Mouse (Mus musculus) heart, adult 2 months (tissue): Measurements from ENCODE around the gene Defa34. TPM values are rescaled to one million over a fixed set of nuclear protein-coding genes. Genes with fewer than 3 reads are reported as not detected.
"Not testable (repeated sequence)": the region's sequence is repeated elsewhere in the genome, so short reads cannot be mapped to it uniquely, and the experiment has no call there.

Experiments
- DNase-seq, 2 experiments: peaks; one replicate each; pipeline ENCODE4 v3.0.0; 2021
- H3K27ac ChIP-seq: fragments of 200-600 bp; 2 replicates; pipeline ENCODE4 v1.8.1; 2022
- H3K27me3 ChIP-seq: fragments of 200-500 bp; 2 replicates; pipeline ENCODE4 v1.6.1; 2012; ENCODE audit warnings: mild to moderate bottlenecking, low read length, inconsistent platforms, mixed read lengths; ENCODE audit not compliant: control insufficient read depth, insufficient read depth
- H3K36me3 ChIP-seq: fragments of 200-500 bp; 2 replicates; pipeline ENCODE4 v1.6.1; 2012; ENCODE audit warnings: low read length, inconsistent platforms; ENCODE audit not compliant: control insufficient read depth, insufficient read depth
- H3K4me1 ChIP-seq: fragments of 200-500 bp; 2 replicates; pipeline ENCODE4 v1.6.1; 2011; ENCODE audit warnings: low read length; ENCODE audit not compliant: control insufficient read depth, insufficient read depth
- H3K4me3 ChIP-seq: fragments of 200-600 bp; 2 replicates; pipeline ENCODE4 v1.8.1; 2022
- H3K79me2 ChIP-seq: fragments of 200-500 bp; replicated peaks from 2 replicates; pipeline ENCODE4 v1.6.1; 2012; ENCODE audit warnings: mild to moderate bottlenecking, inconsistent platforms, low read length, moderate library complexity, mixed read lengths; ENCODE audit not compliant: control insufficient read depth, insufficient read depth
- H3K9ac ChIP-seq: fragments of 200-500 bp; 2 replicates; pipeline ENCODE4 v1.6.1; 2012; ENCODE audit warnings: low read depth, mild to moderate bottlenecking, control low read depth, inconsistent platforms, low read length, mixed read lengths
- WGBS: fragments of 180-500 bp; shearing (Covaris S2); methylation state at CpG from one replicate; pipeline ENCODE4 v1.1.7; 2018; 5-methylcytosine and 5-hydroxymethylcytosine counted together
- intact Hi-C: fragments of 180-260 bp; cut with DNase I; formaldehyde crosslinking; loops from one replicate; pipeline ENCODE4 v1.15.1; 2025
- long read RNA-seq: library from polyadenylated mRNA; stranded (forward); transcript quantifications from one replicate; pipeline ENCODE4 v2.0.0, GENCODE M21; 2021
- polyA plus RNA-seq: library from polyadenylated mRNA; depleted of rRNA; stranded (reverse); fragments of >200 nt; gene quantifications from 2 replicates; pipeline ENCODE4 v1.2.3, GENCODE M21; 2012; rRNA removed
- total RNA-seq, 2 experiments: library from RNA; stranded (reverse); gene quantifications; 2 replicates each; pipeline ENCODE4 v1.2.3; 2021

The Defa34 gene
- not detected for total RNA-seq
- polyA plus RNA-seq, result not detected in 2 replicates
- long read RNA-seq, result 0 reads

DNA sequence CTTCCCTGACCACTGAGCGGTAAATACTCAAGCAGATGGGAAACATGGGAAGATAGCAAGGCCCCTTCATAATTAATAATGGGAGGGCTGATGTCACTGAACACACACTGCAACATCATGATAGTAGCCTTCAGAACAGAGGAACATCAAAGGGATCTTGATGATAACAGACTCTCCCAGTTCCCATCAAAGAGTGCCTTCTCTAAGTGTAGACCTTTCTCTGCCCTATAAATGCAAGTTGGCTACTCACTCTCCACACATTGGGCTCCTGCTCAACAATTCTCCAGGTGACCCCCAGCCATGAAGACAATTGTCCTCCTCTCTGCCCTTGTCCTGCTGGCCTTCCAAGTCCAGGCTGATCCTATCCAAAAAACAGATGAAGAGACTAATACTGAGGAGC, at the start of gene Defa34:
Gene Defa34 (plus strand): TSS at position 301 of the 400 bp plus-strand sequence.
- H3K79me2 ChIP-seq, H3K27ac ChIP-seq, H3K9ac ChIP-seq, H3K36me3 ChIP-seq, H3K4me3 ChIP-seq, H3K27me3 ChIP-seq, H3K4me1 ChIP-seq, intact Hi-C loops, DNase-seq: not testable (repeated sequence)
- WGBS, result 75% methylated on average over 1 of the region's 1 CpGs

DNA sequence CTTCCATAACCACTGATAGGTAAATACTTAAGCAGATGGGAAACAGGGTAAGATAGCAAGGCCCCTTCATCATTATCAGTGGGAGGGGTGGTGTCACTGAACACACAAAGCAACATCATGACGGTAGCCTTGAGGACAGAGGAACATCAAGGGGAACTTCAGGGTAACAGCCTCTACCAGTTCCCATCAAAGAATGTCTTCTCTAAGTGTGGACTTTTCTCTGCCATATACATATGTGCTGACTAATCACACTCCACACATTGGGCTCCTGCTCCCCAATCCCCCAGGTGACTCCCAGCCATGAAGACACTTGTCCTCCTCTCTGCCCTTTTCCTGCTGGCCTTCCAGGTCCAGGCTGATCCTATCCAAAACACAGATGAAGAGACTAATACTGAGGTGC, 47.7 kb upstream of the Defa34 start, which contains the start of gene Defa26:
Gene Defa26 (plus strand): TSS at position 301 of the 400 bp plus-strand sequence.
- H3K4me1 ChIP-seq, intact Hi-C loops, DNase-seq, H3K9ac ChIP-seq, H3K79me2 ChIP-seq, H3K27ac ChIP-seq, H3K36me3 ChIP-seq, H3K27me3 ChIP-seq, H3K4me3 ChIP-seq: not testable (repeated sequence)
- 80% methylated on average over 1 of the region's 1 CpGs for WGBS

DNA sequence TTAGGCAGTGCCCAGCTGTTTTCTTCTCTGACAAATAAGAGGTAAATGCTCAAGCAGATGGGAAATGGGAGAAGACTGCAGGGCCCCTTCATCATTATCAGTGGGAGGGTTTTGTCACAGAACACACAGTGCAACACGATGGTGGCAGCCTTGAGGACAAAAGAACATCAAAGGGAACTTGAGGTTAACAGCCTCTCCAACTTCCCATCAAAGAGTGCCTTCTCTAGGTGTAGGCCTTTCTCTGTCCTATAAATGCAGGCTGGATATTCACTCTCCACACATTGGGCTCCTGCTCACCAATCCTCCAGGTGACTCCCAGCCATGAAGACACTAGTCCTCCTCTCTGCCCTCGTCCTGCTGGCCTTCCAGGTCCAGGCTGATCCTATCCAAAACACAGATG, 10.1 kb upstream of the Defa34 start, which contains the start of gene Defa17:
Gene Defa17 (plus strand): TSS at position 301 of the 400 bp plus-strand sequence.
- H3K27me3 ChIP-seq, H3K4me1 ChIP-seq, DNase-seq, H3K36me3 ChIP-seq, H3K27ac ChIP-seq, H3K79me2 ChIP-seq, intact Hi-C loops, H3K9ac ChIP-seq, H3K4me3 ChIP-seq: not testable (repeated sequence)
- WGBS, result 100% methylated on average over 1 of the region's 2 CpGs

DNA sequence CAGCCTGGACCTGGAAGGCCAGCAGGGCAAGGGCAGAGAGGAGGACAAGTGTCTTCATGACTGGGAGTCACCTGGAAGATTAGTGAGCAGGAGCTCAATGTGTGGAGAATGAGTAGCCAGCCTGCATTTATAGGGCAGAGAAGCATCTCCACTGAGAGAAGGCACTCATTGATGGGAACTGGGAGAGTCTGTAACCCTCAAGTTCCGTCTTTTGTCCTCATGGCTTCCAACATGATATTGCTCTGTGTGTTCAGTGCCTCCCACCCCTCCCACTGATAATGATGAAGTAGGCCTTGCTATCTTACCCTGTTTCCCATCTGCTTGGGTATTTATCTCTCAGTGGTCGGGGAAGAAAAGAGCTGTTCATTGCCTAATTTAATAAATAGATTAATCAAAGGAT, 37.9 kb downstream of the Defa34 start, which contains the start of gene AY761184:
Gene AY761184 (minus strand): TSS at position 101 of the 400 bp plus-strand sequence.
- H3K27me3 ChIP-seq, H3K36me3 ChIP-seq, H3K9ac ChIP-seq, DNase-seq, H3K79me2 ChIP-seq, H3K4me1 ChIP-seq, H3K4me3 ChIP-seq, intact Hi-C loops, H3K27ac ChIP-seq: not testable (repeated sequence)
- 60% methylated on average over 2 of the region's 2 CpGs for WGBS

Other genes starting within 250 kb of the Defa34 start
- gene Defa36, start 238.4 kb upstream of the Defa34 start, total RNA-seq, result not detected
- gene Defa36, start 238.4 kb upstream of the Defa34 start, polyA plus RNA-seq, result not detected in 2 replicates
- not detected for gene Gm7849, start 209.2 kb upstream of the Defa34 start, total RNA-seq
- not detected in 2 replicates for gene Gm7849, start 209.2 kb upstream of the Defa34 start, polyA plus RNA-seq
- not detected for gene Defa20, start 156.5 kb upstream of the Defa34 start, total RNA-seq
- gene Defa20, start 156.5 kb upstream of the Defa34 start, polyA plus RNA-seq, result not detected in 2 replicates
- not detected for gene Defa32, start 136.8 kb upstream of the Defa34 start, total RNA-seq
- not detected in 2 replicates for gene Defa32, start 136.8 kb upstream of the Defa34 start, polyA plus RNA-seq
- not detected for gene Defa37, start 100.4 kb upstream of the Defa34 start, total RNA-seq
- not detected in 2 replicates for gene Defa37, start 100.4 kb upstream of the Defa34 start, polyA plus RNA-seq
- not detected for gene Defa28, start 82.8 kb upstream of the Defa34 start, total RNA-seq
- not detected in 2 replicates for gene Defa28, start 82.8 kb upstream of the Defa34 start, polyA plus RNA-seq
- not detected for gene Gm7861, start 71.3 kb upstream of the Defa34 start, total RNA-seq
- gene Gm7861, start 71.3 kb upstream of the Defa34 start, polyA plus RNA-seq, result 0.57 TPM in 1 of 2 replicates, not detected in the other
- gene Defa26, start 47.6 kb upstream of the Defa34 start, total RNA-seq, result not detected
- gene Defa26, start 47.6 kb upstream of the Defa34 start, polyA plus RNA-seq, result not detected in 2 replicates
- gene Defa17, start 10.0 kb upstream of the Defa34 start, total RNA-seq, result not detected
- not detected in 2 replicates for gene Defa17, start 10.0 kb upstream of the Defa34 start, polyA plus RNA-seq
- gene AY761184, start 37.8 kb downstream of the Defa34 start, total RNA-seq, result not detected
- gene AY761184, start 37.8 kb downstream of the Defa34 start, polyA plus RNA-seq, result not detected in 2 replicates
- not detected for gene Defa24, start 68.7 kb downstream of the Defa34 start, total RNA-seq
- gene Defa24, start 68.7 kb downstream of the Defa34 start, polyA plus RNA-seq, result not detected in 2 replicates
- not detected for gene Defb50, start 157.7 kb downstream of the Defa34 start, total RNA-seq
- not detected in 2 replicates for gene Defb50, start 157.7 kb downstream of the Defa34 start, polyA plus RNA-seq
- not detected for gene Defb2, start 174.1 kb downstream of the Defa34 start, total RNA-seq
- gene Defb2, start 174.1 kb downstream of the Defa34 start, polyA plus RNA-seq, result not detected in 2 replicates
- not detected for gene Defb10, start 193.1 kb downstream of the Defa34 start, total RNA-seq
- not detected in 2 replicates for gene Defb10, start 193.1 kb downstream of the Defa34 start, polyA plus RNA-seq
- not detected for gene Defb9, start 219.6 kb downstream of the Defa34 start, total RNA-seq
- not detected in 2 replicates for gene Defb9, start 219.6 kb downstream of the Defa34 start, polyA plus RNA-seq
- not detected for gene Defb11, start 240.6 kb downstream of the Defa34 start, total RNA-seq
- not detected in 2 replicates for gene Defb11, start 240.6 kb downstream of the Defa34 start, polyA plus RNA-seq